In the genomic region with DNA sequence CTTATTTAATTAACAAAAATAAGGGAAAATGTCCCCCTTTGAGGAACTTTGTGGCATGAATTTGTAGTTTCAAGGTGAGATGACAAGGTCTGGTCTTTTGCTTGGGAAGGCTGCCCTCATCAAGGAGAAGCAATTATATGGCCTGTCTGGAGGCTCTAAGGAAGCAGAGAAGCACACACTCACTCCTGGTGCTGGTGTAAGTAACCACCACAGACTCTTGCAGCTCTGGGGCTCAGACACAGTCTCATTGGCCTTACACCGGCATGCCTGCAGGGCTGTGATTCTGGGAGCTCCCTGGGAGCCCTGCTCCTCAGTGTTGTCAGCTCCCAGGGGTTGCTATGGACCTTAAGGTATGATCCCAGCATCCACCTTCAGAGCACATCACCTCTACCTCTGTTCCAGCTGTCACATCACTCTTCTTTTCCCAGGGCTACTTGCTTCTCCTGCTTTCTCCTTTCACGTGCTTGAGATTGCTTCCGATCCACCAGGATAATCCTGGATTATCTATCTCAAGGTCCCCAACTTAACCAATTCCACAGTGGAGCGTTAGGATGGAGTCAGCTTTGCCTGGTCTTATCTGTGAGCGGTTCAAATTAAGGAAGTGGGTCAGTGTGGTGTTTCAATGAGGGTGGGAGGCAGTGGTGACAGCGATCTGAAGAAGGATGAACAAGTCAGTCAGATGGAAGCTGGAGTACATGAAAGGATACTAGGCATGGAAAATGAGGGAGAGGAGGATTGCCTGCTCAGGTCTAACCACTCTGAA, we compare ENCODE assay signal across 28 mouse cellular contexts.
DNase-seq lines count a peak whose midpoint lies in the region; ATAC-seq lines count a peak whose summit lies in the region.
"Had no signal": no experiment of that assay in that cellular context is flagged by ENCODE, and none has a peak within 500 bp of the region (broad histone marks: within the 10 kb centered on the region; RNA-seq: fewer than 3 reads in every experiment).

No protein-coding gene starts in this region.

- no peaks in the 10 kb centered on the region for H3K36me3 ChIP-seq in intestine, embryonic 16.5 days (ENCODE audit: control insufficient read depth, insufficient read depth, low read length)
- H3K36me3 ChIP-seq in hindbrain, embryonic 14.5 days (replicated peaks; ENCODE audit: control insufficient read depth, insufficient read depth): no peaks in the 10 kb centered on the region
- H3K36me3 ChIP-seq: embryonic facial prominence, embryonic 13.5 days; embryonic facial prominence, embryonic 15.5 days; forebrain, embryonic 10.5 days; forebrain, embryonic 12.5 days; G1E had no signal

- no peak overlapping the region for H3K27ac ChIP-seq in intestine, embryonic 16.5 days (ENCODE audit: low read length)
- no peak overlapping the region for H3K27ac ChIP-seq in hindbrain, embryonic 14.5 days
- H3K27ac ChIP-seq: embryonic facial prominence, embryonic 13.5 days; embryonic facial prominence, embryonic 15.5 days; forebrain, embryonic 10.5 days; forebrain, embryonic 12.5 days had no signal

- ATAC-seq in frontal cortex, adult (ENCODE audit: low TSS enrichment): peak; percentile 13; the same call in 1 of the 2 replicates
- peak; percentile 62 for ATAC-seq in megakaryocyte progenitor cell, adult 5-6 weeks (replicated peaks; ENCODE audit: poor library complexity)
- ATAC-seq in intestine, embryonic 16.5 days: no peak
- no peak for ATAC-seq in hindbrain, embryonic 14.5 days (ENCODE audit: low FRiP score)
- ATAC-seq: activated CD4-positive, CD25-positive, alpha-beta regulatory T cell, adult 4 months; CD4-positive, CD25-positive, alpha-beta regulatory T cell, adult 4 months; forebrain, embryonic 14.5 days; Patski had no signal

- no peak overlapping the region for H3K4me3 ChIP-seq in intestine, embryonic 16.5 days (ENCODE audit: low read length)
- H3K4me3 ChIP-seq in hindbrain, embryonic 14.5 days (replicated peaks; ENCODE audit: low read length): no peak overlapping the region
- H3K4me3 ChIP-seq: embryonic facial prominence, embryonic 13.5 days; embryonic facial prominence, embryonic 15.5 days; erythroblast, embryonic 14.5 days; forebrain, embryonic 10.5 days; forebrain, embryonic 12.5 days had no signal

- H3K4me1 ChIP-seq in intestine, embryonic 16.5 days (ENCODE audit: control insufficient read depth, insufficient read depth, low read length): no peaks in the 10 kb centered on the region
- H3K4me1 ChIP-seq in hindbrain, embryonic 14.5 days (replicated peaks; ENCODE audit: control insufficient read depth, insufficient read depth, low read length): no peaks in the 10 kb centered on the region
- H3K4me1 ChIP-seq: embryonic facial prominence, embryonic 13.5 days; embryonic facial prominence, embryonic 15.5 days; forebrain, embryonic 10.5 days; forebrain, embryonic 12.5 days had no signal

- 75% methylated on average over 6 of the region's 6 CpGs for WGBS in intestine, embryonic 16.5 days
- 86% methylated on average over 6 of the region's 6 CpGs for WGBS in hindbrain, embryonic 14.5 days

- no peak for DNase-seq in frontal cortex, adult 2 months (ENCODE audit: extremely low spot score in 1 of 2, low spot score in 1 of 2)
- DNase-seq in retina, postnatal 1 day: peak; percentile 70
- DNase-seq in retina, embryonic 14.5 days (ENCODE audit: low spot score): no peak
- DNase-seq in hindbrain, embryonic 14.5 days (ENCODE audit: low spot score): no peak
- DNase-seq: adrenal gland, adult 8-10 months; adrenal gland, postnatal 14 days; adrenal gland, postnatal 36 days; B cell, adult 2 months; cerebellum, adult 11-12 months; cerebellum, adult 2 months; cerebellum, adult 9-10 months; cerebellum, postnatal 10 days; cerebellum, postnatal 25 days; embryo, embryonic 11 days had no signal

- H3K9ac ChIP-seq in intestine, embryonic 16.5 days (ENCODE audit: low read depth, low read length): no peak overlapping the region
- no peak overlapping the region for H3K9ac ChIP-seq in hindbrain, embryonic 14.5 days
- H3K9ac ChIP-seq: embryonic facial prominence, embryonic 13.5 days; embryonic facial prominence, embryonic 15.5 days; forebrain, embryonic 12.5 days had no signal

- H3K9me3 ChIP-seq in intestine, embryonic 16.5 days (ENCODE audit: control insufficient read depth, low read length): no peaks in the 10 kb centered on the region
- H3K9me3 ChIP-seq in hindbrain, embryonic 14.5 days (ENCODE audit: control insufficient read depth, low read length): no peaks in the 10 kb centered on the region
- H3K9me3 ChIP-seq: embryonic facial prominence, embryonic 13.5 days; embryonic facial prominence, embryonic 15.5 days; forebrain, embryonic 10.5 days; forebrain, embryonic 12.5 days had no signal

- H3K4me2 ChIP-seq in intestine, embryonic 16.5 days (ENCODE audit: low read depth, low read length): no peak overlapping the region
- H3K4me2 ChIP-seq in hindbrain, embryonic 14.5 days (replicated peaks): no peak overlapping the region
- H3K4me2 ChIP-seq: embryonic facial prominence, embryonic 13.5 days; embryonic facial prominence, embryonic 15.5 days; forebrain, embryonic 12.5 days had no signal

- no peaks in the 10 kb centered on the region for H3K27me3 ChIP-seq in intestine, embryonic 16.5 days (replicated peaks; ENCODE audit: control insufficient read depth, insufficient read depth, low read length)
- H3K27me3 ChIP-seq in hindbrain, embryonic 14.5 days (ENCODE audit: control insufficient read depth, insufficient read depth, low read length): no peaks in the 10 kb centered on the region
- H3K27me3 ChIP-seq: CH12.LX; embryonic facial prominence, embryonic 13.5 days; embryonic facial prominence, embryonic 15.5 days; forebrain, embryonic 12.5 days; Patski had no signal

Comparison
In these comparisons a context has a peak if more than half of its experiments do, and no peak if none do; other contexts are left out.
1. ATAC-seq: peak in frontal cortex, adult (single experiment) and megakaryocyte progenitor cell, adult 5-6 weeks (single experiment); none in intestine, embryonic 16.5 days (single experiment) and hindbrain, embryonic 14.5 days (single experiment).